Mouse (Mus musculus): ENCODE data around the gene Plxdc1. TPM values are rescaled to one million over a fixed set of nuclear protein-coding genes. Genes with fewer than 3 reads are reported as not detected.
A peak's percentile ranks its signal among the peaks of the same experiment; 100 is the strongest.

Plxdc1 gene
- 0.40 and 0.45 TPM in 2 replicates for polyA plus RNA-seq (2015; fragmentation: Nextera tagmentation; extraction: Ambion mirVana)

DNA sequence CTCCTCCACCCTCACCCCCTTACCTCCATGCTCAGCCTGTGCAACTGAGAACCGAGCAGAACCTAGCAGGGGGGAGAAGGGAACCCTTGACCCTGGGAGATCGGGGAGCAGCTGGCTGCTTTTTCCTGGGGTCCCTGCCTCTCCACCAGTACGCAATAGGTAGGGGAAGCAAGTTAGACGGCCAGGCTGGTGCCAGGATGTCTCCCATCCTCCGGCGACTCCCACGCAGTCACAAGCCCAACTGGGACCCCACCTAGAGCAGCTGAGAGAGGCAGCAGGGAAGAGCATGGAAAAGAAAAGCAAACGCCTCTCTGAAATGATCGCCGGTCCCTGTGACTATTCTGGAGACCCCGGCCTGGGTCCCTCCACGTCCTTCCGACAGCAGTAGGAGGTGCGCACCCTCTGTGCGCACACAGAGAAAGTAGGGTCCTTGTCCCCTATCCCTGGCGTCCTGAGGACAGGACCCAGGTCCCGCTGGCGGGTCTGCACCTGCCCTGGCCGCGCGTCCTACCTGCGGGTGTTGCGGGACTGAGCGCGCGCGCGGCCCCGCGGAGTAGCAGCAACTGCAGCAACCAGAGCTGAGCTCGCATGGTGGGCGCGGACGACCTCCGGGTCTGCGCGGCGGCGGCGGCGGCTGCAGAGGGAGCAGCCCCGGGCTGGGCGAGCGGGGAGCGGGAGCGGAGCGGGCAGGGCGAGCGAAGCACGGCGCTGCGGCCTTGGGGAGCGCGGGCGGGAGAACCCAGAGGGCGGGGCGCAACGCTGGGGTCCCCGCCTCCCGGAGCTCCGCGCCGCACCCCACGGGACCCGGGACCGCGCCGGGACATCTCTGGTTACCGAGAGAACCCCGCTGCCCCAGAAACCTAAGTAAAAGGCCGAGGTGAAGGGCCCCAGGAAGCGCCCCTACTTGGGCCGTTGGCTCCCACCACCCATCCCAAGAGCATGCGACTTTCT is at the start of gene Plxdc1:
TSS of gene Plxdc1 (minus strand) at position 718 of the 951 bp plus-strand sequence.
- H3K27ac ChIP-seq (replicated peaks): no peak within 1 kb of the TSS
- H3K9ac ChIP-seq (ENCODE audit: low read length): peak within 1 kb of the TSS; percentile 59
- peak within 1 kb of the TSS; percentile 88 for H3K4me2 ChIP-seq (replicated peaks; ENCODE audit: low read depth)
- no peaks in the 10 kb centered on the region; the same call in 1 of the 2 replicates for H3K4me1 ChIP-seq (replicated peaks; ENCODE audit: control insufficient read depth, insufficient read depth)
- H3K4me3 ChIP-seq (ENCODE audit: low read depth, low read length): peak within 1 kb of the TSS; percentile 57
- no peaks in the 10 kb centered on the region for H3K9me3 ChIP-seq (ENCODE audit: control insufficient read depth, low read length)
- WGBS: 3% methylated on average over 54 of the region's 74 CpGs
- DNase-seq (ENCODE audit: low spot score) (peak; percentile 59), ATAC-seq (ENCODE audit: low FRiP score, low TSS enrichment) (no peak)
- no peaks in the 10 kb centered on the region for H3K36me3 ChIP-seq (ENCODE audit: control insufficient read depth, insufficient read depth, low read length)
- H3K27me3 ChIP-seq (ENCODE audit: control insufficient read depth, insufficient read depth, low read length): no peaks in the 10 kb centered on the region
- TF ChIP-seq CTCF (IDR thresholded peaks at IDR 0.05; ENCODE audit: low read depth): no peak
- no peak for TF ChIP-seq EP300 (optimal IDR thresholded peaks at IDR 0.05)

DNA sequence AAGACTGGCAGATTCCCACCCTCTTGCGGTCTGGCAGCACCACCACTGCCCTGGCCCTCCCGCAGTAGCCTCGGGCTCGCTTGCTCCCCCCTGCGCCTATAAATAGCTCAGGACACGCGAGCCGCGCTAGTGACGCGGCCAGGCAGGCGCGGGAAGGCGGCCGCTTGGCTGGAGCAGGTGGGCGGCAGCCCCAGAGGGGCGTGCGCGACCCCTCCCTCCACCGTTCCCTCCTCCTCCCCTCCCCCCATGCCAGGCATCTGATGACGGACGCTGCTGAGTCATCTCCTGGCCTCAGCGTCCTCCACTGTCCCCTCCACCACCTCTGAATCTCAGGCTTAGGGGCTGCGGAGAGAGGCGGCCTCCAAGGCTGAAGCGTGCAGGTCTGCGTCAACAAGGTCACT is 49.7 kb upstream of the Plxdc1 start:
- TF ChIP-seq EP300 (optimal IDR thresholded peaks at IDR 0.05): no peak
- peak; percentile 27; the same call in 1 of the 2 replicates for TF ChIP-seq CTCF (IDR thresholded peaks at IDR 0.05; ENCODE audit: low read depth)
- peak overlapping the region; percentile 17; the same call in 1 of the 2 replicates for H3K4me3 ChIP-seq (ENCODE audit: low read depth, low read length)
- peak overlapping the region; percentile 31 for H3K9ac ChIP-seq (ENCODE audit: low read length)
- no peaks in the 10 kb centered on the region; the same call in 1 of the 2 replicates for H3K27me3 ChIP-seq (ENCODE audit: control insufficient read depth, insufficient read depth, low read length)
- DNase-seq (ENCODE audit: low spot score) (peak; percentile 65), ATAC-seq (ENCODE audit: low FRiP score, low TSS enrichment) (peak; percentile 59)
- peaks cover 6% of the 10 kb centered on the region; the same call in 1 of the 2 replicates for H3K4me1 ChIP-seq (replicated peaks; ENCODE audit: control insufficient read depth, insufficient read depth)
- no peak overlapping the region for H3K27ac ChIP-seq (replicated peaks)
- H3K9me3 ChIP-seq (ENCODE audit: control insufficient read depth, low read length): no peaks in the 10 kb centered on the region
- WGBS: under 1% methylated on average over 25 of the region's 27 CpGs
- no peaks in the 10 kb centered on the region for H3K36me3 ChIP-seq (ENCODE audit: control insufficient read depth, insufficient read depth, low read length)
- H3K4me2 ChIP-seq (replicated peaks; ENCODE audit: low read depth): peak overlapping the region; percentile 53

DNA sequence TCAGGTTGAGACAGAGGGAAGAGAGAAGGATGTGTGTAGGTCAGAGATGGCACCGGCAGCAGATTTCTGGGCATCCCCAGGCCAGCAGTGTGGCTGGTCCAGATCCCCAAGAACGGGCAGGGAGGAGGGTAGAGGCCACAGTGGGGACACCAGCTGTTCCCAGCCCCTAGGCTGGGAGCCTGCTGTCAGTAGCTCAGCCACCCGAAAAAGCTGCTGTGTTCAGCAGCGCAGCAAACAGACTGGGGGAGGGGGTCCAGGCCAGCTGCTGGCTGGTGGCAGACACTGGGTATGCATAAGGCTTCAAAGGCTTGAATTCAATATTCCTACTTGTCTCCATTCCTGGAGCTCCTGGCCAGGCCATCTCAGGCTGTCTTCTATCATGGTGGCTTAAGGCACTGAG is 48.6 kb upstream of the Plxdc1 start:
- DNase-seq (ENCODE audit: low spot score): no peak
- no peak for TF ChIP-seq EP300 (optimal IDR thresholded peaks at IDR 0.05)
- TF ChIP-seq CTCF (IDR thresholded peaks at IDR 0.05; ENCODE audit: low read depth): no peak
- WGBS: 41% methylated on average over 4 of the region's 4 CpGs
- H3K4me3 ChIP-seq (ENCODE audit: low read depth, low read length): no peak overlapping the region
- H3K4me2 ChIP-seq (replicated peaks; ENCODE audit: low read depth): no peak overlapping the region
- H3K4me1 ChIP-seq (replicated peaks; ENCODE audit: control insufficient read depth, insufficient read depth): peaks cover 6% of the 10 kb centered on the region; the same call in 1 of the 2 replicates
- H3K9ac ChIP-seq (ENCODE audit: low read length): no peak overlapping the region
- no peaks in the 10 kb centered on the region for H3K9me3 ChIP-seq (ENCODE audit: control insufficient read depth, low read length)
- H3K27me3 ChIP-seq (ENCODE audit: control insufficient read depth, insufficient read depth, low read length): no peaks in the 10 kb centered on the region; the same call in 1 of the 2 replicates
- ATAC-seq (ENCODE audit: low FRiP score, low TSS enrichment): no peak
- H3K27ac ChIP-seq (replicated peaks): no peak overlapping the region; the same call in 1 of the 2 replicates
- peaks cover 6% of the 10 kb centered on the region; the same call in 1 of the 2 replicates for H3K36me3 ChIP-seq (ENCODE audit: control insufficient read depth, insufficient read depth, low read length)

DNA sequence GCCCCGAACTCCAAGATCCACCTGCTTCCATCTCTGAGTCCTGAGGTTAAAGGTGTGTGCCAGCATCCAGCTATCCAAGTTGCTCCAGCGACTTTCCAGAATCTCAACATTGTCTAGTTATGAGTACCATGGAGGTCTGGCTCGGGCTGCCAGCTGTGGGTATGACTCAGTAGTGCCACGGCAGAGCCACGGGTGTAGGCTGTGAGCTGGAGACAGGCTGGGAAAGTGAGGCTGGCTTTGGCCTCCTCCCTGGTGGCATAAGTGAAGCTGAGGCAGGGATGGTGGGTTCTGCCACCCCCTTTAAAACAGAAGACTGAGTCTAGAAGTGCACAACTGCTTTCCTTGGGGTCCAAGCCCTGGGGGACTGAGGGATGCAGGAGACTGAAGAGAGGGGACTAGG is 47.8 kb upstream of the Plxdc1 start:
- Histone ChIP-seq H3K27me3 (ENCODE audit: control insufficient read depth, insufficient read depth, low read length) (no peaks in the 10 kb centered on the region; the same call in 1 of the 2 replicates), H3K4me1 (replicated peaks; ENCODE audit: control insufficient read depth, insufficient read depth) (peaks cover 6% of the 10 kb centered on the region; the same call in 1 of the 2 replicates), H3K4me3 (ENCODE audit: low read depth, low read length) (no peak overlapping the region), H3K9ac (ENCODE audit: low read length) (no peak overlapping the region), H3K9me3 (ENCODE audit: control insufficient read depth, low read length) (no peaks in the 10 kb centered on the region), H3K36me3 (ENCODE audit: control insufficient read depth, insufficient read depth, low read length) (peaks cover 6% of the 10 kb centered on the region; the same call in 1 of the 2 replicates), H3K27ac (replicated peaks) (no peak overlapping the region), H3K4me2 (replicated peaks; ENCODE audit: low read depth) (no peak overlapping the region)
- DNase-seq (ENCODE audit: low spot score) (no peak), ATAC-seq (ENCODE audit: low FRiP score, low TSS enrichment) (no peak)
- no peak for TF ChIP-seq EP300 (optimal IDR thresholded peaks at IDR 0.05)
- no peak for TF ChIP-seq CTCF (IDR thresholded peaks at IDR 0.05; ENCODE audit: low read depth)
- 75% methylated on average over 5 of the region's 5 CpGs for WGBS

DNA sequence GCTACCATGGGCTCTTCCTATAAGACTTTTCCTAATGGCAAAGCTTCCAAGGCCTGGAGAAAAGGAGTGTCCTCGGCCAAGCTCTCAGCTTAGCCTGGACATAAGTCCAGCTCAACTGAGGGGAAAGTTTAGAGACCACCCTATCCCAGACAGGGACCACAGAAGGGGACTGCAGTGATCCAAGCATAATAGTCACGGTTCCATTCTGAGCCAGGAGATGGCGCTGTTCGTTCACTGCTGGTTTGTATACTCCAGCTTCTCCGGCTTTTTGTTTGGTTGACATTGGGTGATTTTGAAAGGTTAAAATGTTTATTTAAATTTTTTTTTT is 45.2 kb upstream of the Plxdc1 start:
- Histone ChIP-seq H3K4me3 (ENCODE audit: low read depth, low read length) (no peak overlapping the region), H3K27me3 (ENCODE audit: control insufficient read depth, insufficient read depth, low read length) (no peaks in the 10 kb centered on the region; the same call in 1 of the 2 replicates), H3K27ac (replicated peaks) (0 out of 2 replicates have a peak overlapping the region, but pooled peaks have one; percentile 13), H3K9me3 (ENCODE audit: control insufficient read depth, low read length) (no peaks in the 10 kb centered on the region), H3K36me3 (ENCODE audit: control insufficient read depth, insufficient read depth, low read length) (peaks cover 12% of the 10 kb centered on the region), H3K4me1 (replicated peaks; ENCODE audit: control insufficient read depth, insufficient read depth) (peaks cover 6% of the 10 kb centered on the region; the same call in 1 of the 2 replicates), H3K9ac (ENCODE audit: low read length) (no peak overlapping the region), H3K4me2 (replicated peaks; ENCODE audit: low read depth) (no peak overlapping the region)
- ATAC-seq (ENCODE audit: low FRiP score, low TSS enrichment) (no peak; the same call in 1 of the 2 replicates), DNase-seq (ENCODE audit: low spot score) (peak; percentile 79)
- TF ChIP-seq EP300 (optimal IDR thresholded peaks at IDR 0.05) (no peak), CTCF (IDR thresholded peaks at IDR 0.05; ENCODE audit: low read depth) (peak; percentile 92)
- 11% methylated on average over 5 of the region's 5 CpGs for WGBS

All from stomach, postnatal 0 days (tissue).